Mouse (Mus musculus) ES-E14 (cell line): ENCODE measurements around the gene Stard3. TPM values are rescaled to one million over a fixed set of nuclear protein-coding genes. Genes with fewer than 3 reads are reported as not detected.

Source experiments
- DNase-seq: peaks from one replicate; pipeline ENCODE4 v3.0.0-alpha.2; 2013; ENCODE audit warnings: low read depth, low spot score
- H3K27ac ChIP-seq: 2 replicates; pipeline ENCODE4 v1.5.1; 2012; ENCODE audit warnings: low read depth, mild to moderate bottlenecking, low read length, moderate library complexity, mixed read lengths; ENCODE audit not compliant: poor library complexity, insufficient read depth, severe bottlenecking
- H3K36me3 ChIP-seq: 2 replicates; pipeline ENCODE4 v1.6.1; 2012; ENCODE audit warnings: mild to moderate bottlenecking, low read length, moderate library complexity, mixed read lengths; ENCODE audit not compliant: control insufficient read depth, poor library complexity, insufficient read depth, severe bottlenecking
- H3K4me1 ChIP-seq, 2 experiments: fragments of 150-350 bp in 1 of 2; sonication (generic) in 1 of 2; 2 replicates each; pipeline ENCODE4 v1.6.1; 2012; ENCODE audit warnings: low read length in 2 of 2, mild to moderate bottlenecking in 1 of 2, mixed read lengths in 1 of 2; ENCODE audit not compliant: control insufficient read depth in 2 of 2, insufficient read depth in 2 of 2, poor library complexity in 1 of 2
- H3K4me3 ChIP-seq, 2 experiments: fragments of 150-350 bp in 1 of 2; sonication (generic) in 1 of 2; 2 replicates each; pipeline ENCODE4 v1.5.1; 2012; ENCODE audit warnings: low read length in 2 of 2, low read depth in 1 of 2, mild to moderate bottlenecking in 1 of 2, mixed read lengths in 1 of 2; ENCODE audit not compliant: insufficient read depth in 1 of 2, poor library complexity in 1 of 2, severe bottlenecking in 1 of 2
- H3K9ac ChIP-seq: 2 replicates; pipeline ENCODE4 v1.6.1; 2012; ENCODE audit warnings: low read depth, mild to moderate bottlenecking, low read length, mixed read lengths; ENCODE audit not compliant: poor library complexity, insufficient read depth, severe bottlenecking
- H3K9me3 ChIP-seq: fragments of 150-350 bp; sonication (generic); 2 replicates; pipeline ENCODE4 v1.6.1; 2012; ENCODE audit warnings: low read depth, mild to moderate bottlenecking, low read length; ENCODE audit not compliant: control insufficient read depth, insufficient read depth
- CHD2 ChIP-seq: IDR thresholded peaks from 2 replicates; pipeline ENCODE4 v1.6.1; 2014; ENCODE audit warnings: mild to moderate bottlenecking, low read depth, low read length, inconsistent platforms
- HCFC1 ChIP-seq: IDR thresholded peaks from 2 replicates; pipeline ENCODE4 v1.6.1; 2012; ENCODE audit warnings: low read length, inconsistent platforms, borderline replicate concordance; ENCODE audit not compliant: insufficient read depth
- MAFK ChIP-seq: IDR thresholded peaks from 2 replicates; pipeline ENCODE4 v1.6.1; 2014; ENCODE audit warnings: mild to moderate bottlenecking, low read depth, low read length, inconsistent platforms; ENCODE audit not compliant: insufficient read depth
- ZC3H11A ChIP-seq: IDR thresholded peaks from 2 replicates; pipeline ENCODE4 v1.6.1; 2012; ENCODE audit warnings: low read depth, mild to moderate bottlenecking, inconsistent platforms, low read length, borderline replicate concordance
- ZNF384 ChIP-seq: IDR thresholded peaks from 2 replicates; pipeline ENCODE4 v1.6.1; 2012; ENCODE audit warnings: low read depth, low read length, inconsistent platforms
- in situ Hi-C, 2 experiments: fragments of 600-800 bp; cut with MboI; formaldehyde crosslinking; loops; one replicate each; pipeline ENCODE4 v1.15.1; 2025; ENCODE audit warnings: low sequenced_read_pairs in 2 of 2, inconsistent platforms in 1 of 2; ENCODE audit not compliant: unreplicated experiment in 2 of 2
- total RNA-seq: library from RNA; depleted of rRNA; stranded (reverse); fragments of 300-350 nt; gene quantifications from 2 replicates; pipeline ENCODE4 v1.2.3, GENCODE M21; 2012

Gene Stard3
- total RNA-seq, 1 experiment: 40.2 TPM

GRCm38 (mm10) chr11:98338507-98338961 is 19.6 kb upstream of the Stard3 start:
- Histone ChIP-seq H3K4me1 (peaks cover 0 to 19% of the 10 kb centered on the region in 2 experiments; a peak in 2 of 4 replicates), H3K27ac (no peak overlapping the region), H3K9ac (peak overlapping the region; percentile 24), H3K36me3 (no peaks in the 10 kb centered on the region), H3K4me3 (peak overlapping the region; percentile 65 to 66), H3K9me3 (no peaks in the 10 kb centered on the region)
- in situ Hi-C loops: no loop called here
- TF ChIP-seq ZNF384 (no peak), MAFK (no peak), CHD2 (no peak), HCFC1 (no peak), ZC3H11A (no peak)
- DNase-seq: no peak

- Histone ChIP-seq H3K9me3 (no peaks in the 10 kb centered on the region), H3K4me3 (peak overlapping the region; percentile 65), H3K27ac (no peak overlapping the region), H3K9ac (no peak overlapping the region), H3K4me1 (peaks cover 0 to 15% of the 10 kb centered on the region in 2 experiments; a peak in 1 of 4 replicates), H3K36me3 (no peaks in the 10 kb centered on the region)
- DNase-seq: no peak
- in situ Hi-C loops: no loop called here
- TF ChIP-seq CHD2 (no peak), HCFC1 (no peak), ZC3H11A (no peak), ZNF384 (no peak), MAFK (no peak)
Observed at GRCm38 (mm10) chr11:98339071-98339501, 19.1 kb upstream of the Stard3 start.

GRCm38 (mm10) chr11:98339679-98340287 is 18.4 kb upstream of the Stard3 start:
- H3K9me3 ChIP-seq: no peaks in the 10 kb centered on the region
- no peak for DNase-seq
- no peak overlapping the region for H3K9ac ChIP-seq
- no peaks in the 10 kb centered on the region for H3K36me3 ChIP-seq
- H3K27ac ChIP-seq: no peak overlapping the region
- TF ChIP-seq ZNF384: no peak
- TF ChIP-seq HCFC1: no peak
- no peak for TF ChIP-seq CHD2
- no peak for TF ChIP-seq ZC3H11A
- TF ChIP-seq MAFK: no peak
- H3K4me3 ChIP-seq: no peak overlapping the region
- peaks cover 0 to 10% of the 10 kb centered on the region in 2 experiments; a peak in 1 of 4 replicates for H3K4me1 ChIP-seq
- in situ Hi-C loops: loop anchor here in 1 of 2 experiments (5.0 kb wide), 1 partner anchor 72 kb away; no protein-coding TSS in a partner anchor

GRCm38 (mm10) chr11:98340597-98340996 is 17.6 kb upstream of the Stard3 start:
- Histone ChIP-seq H3K9me3 (no peaks in the 10 kb centered on the region), H3K9ac (no peak overlapping the region), H3K4me3 (no peak overlapping the region), H3K36me3 (no peaks in the 10 kb centered on the region), H3K4me1 (peaks cover 0 to 8% of the 10 kb centered on the region in 2 experiments; a peak in 1 of 4 replicates), H3K27ac (no peak overlapping the region)
- no peak for DNase-seq
- TF ChIP-seq MAFK (no peak), ZNF384 (no peak), CHD2 (no peak), HCFC1 (no peak), ZC3H11A (no peak)
- in situ Hi-C loops: loop anchor here in 1 of 2 experiments (5.0 kb wide), 1 partner anchor 73 kb away; no protein-coding TSS in a partner anchor
